Mouse (Mus musculus) forebrain, embryonic 13.5 days (tissue): ENCODE measurements around the gene Ksr2. TPM values are rescaled to one million over a fixed set of nuclear protein-coding genes. Genes with fewer than 3 reads are reported as not detected.

Source experiments
- ATAC-seq: fragments of 200-750 bp; cut with Nextera tagmentation; 2 replicates; pipeline ENCODE4 v1.8.0; 2017
- H3K27ac ChIP-seq: fragments of 300-500 bp; sonication (generic); 2 replicates; pipeline ENCODE4 v1.5.1; 2015; ENCODE audit warnings: inconsistent platforms, mild to moderate bottlenecking, moderate library complexity
- H3K27me3 ChIP-seq: fragments of 300-500 bp; sonication (generic); 2 replicates; pipeline ENCODE4 v1.6.1; 2015; ENCODE audit warnings: mild to moderate bottlenecking, inconsistent platforms
- H3K36me3 ChIP-seq: fragments of 300-500 bp; sonication (generic); 2 replicates; pipeline ENCODE4 v1.6.1; 2015; ENCODE audit warnings: mild to moderate bottlenecking, inconsistent platforms; ENCODE audit not compliant: poor library complexity, severe bottlenecking
- H3K4me1 ChIP-seq: fragments of 300-500 bp; sonication (generic); 2 replicates; pipeline ENCODE4 v1.6.1; 2015; ENCODE audit warnings: inconsistent platforms
- H3K4me2 ChIP-seq: fragments of 300-500 bp; sonication (generic); 2 replicates; pipeline ENCODE4 v1.6.1; 2015; ENCODE audit warnings: inconsistent platforms, mild to moderate bottlenecking, moderate library complexity
- H3K4me3 ChIP-seq: fragments of 300-500 bp; sonication (generic); 2 replicates; pipeline ENCODE4 v1.5.1; 2015; ENCODE audit warnings: mild to moderate bottlenecking, inconsistent platforms
- H3K9ac ChIP-seq: fragments of 300-500 bp; sonication (generic); 2 replicates; pipeline ENCODE4 v1.6.1; 2015; ENCODE audit warnings: mild to moderate bottlenecking, inconsistent platforms
- H3K9me3 ChIP-seq: fragments of 300-500 bp; sonication (generic); replicated peaks from 2 replicates; pipeline ENCODE4 v1.6.1; 2016; ENCODE audit warnings: inconsistent platforms
- WGBS: fragments of 180-500 bp; shearing (Covaris S2); methylation state at CpG from one replicate; pipeline ENCODE4 v1.1.7; 2015; 5-methylcytosine and 5-hydroxymethylcytosine counted together
- polyA plus RNA-seq: library from polyadenylated mRNA; unstranded; fragments of >200 nt; fragmentation: Nextera tagmentation; extraction: Ambion mirVana; gene quantifications from 2 replicates; pipeline ENCODE4 v1.2.1, GENCODE M21; 2015

Gene Ksr2
- polyA plus RNA-seq, 1 experiment from 2014 or later, result 2.5 TPM

DNA sequence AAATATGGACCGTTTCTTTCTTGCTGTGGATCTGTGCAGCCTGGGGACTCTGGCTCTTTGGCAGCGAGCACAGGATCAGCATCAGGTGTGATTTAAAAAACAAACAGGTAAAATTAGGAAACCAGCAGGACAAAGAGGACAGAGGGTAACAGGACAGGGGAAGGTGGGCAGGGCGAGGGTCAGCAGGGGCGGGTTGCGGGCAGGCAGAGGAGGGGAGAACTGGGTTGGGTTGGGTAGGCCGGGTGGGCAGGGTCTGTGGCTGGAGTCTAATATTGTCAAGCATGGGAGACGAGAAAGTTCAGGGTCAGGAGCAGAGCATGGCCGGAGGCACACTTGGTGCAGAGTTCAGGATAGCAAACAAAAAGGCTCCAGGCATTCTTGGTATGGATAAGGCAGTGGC, 43.8 kb downstream of the Ksr2 start:
- H3K4me1 ChIP-seq, result no peaks in the 10 kb centered on the region
- no peak overlapping the region for H3K4me3 ChIP-seq
- H3K9ac ChIP-seq, result no peak overlapping the region
- no peaks in the 10 kb centered on the region for H3K36me3 ChIP-seq
- WGBS, result 85% methylated on average over 8 of the region's 8 CpGs
- H3K27me3 ChIP-seq, result no peaks in the 10 kb centered on the region
- ATAC-seq, result no peak
- no peak overlapping the region for H3K27ac ChIP-seq
- H3K4me2 ChIP-seq, result no peak overlapping the region
- H3K9me3 ChIP-seq, result no peaks in the 10 kb centered on the region

DNA sequence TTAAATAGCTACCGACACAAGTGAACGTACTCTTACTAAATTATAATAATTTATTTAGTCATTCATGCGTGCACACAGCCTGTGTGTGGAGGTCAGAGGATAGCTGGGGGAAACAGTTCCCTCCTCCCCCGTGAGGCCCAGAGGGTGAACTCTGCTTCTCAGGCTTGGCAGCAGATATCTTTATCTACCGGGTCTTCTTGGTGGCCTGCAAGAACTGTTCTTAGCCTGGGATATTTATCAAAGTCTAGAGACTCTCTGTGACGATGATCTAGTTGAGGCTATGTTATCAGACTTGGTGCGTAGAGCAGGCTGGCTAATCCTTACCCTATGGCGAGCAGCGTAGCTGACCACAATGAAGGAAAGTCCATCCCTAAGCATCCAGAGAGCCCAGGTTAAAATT, 45.1 kb downstream of the Ksr2 start:
- Histone ChIP-seq H3K4me1 (no peaks in the 10 kb centered on the region), H3K27ac (no peak overlapping the region), H3K4me3 (no peak overlapping the region), H3K4me2 (no peak overlapping the region), H3K9me3 (no peaks in the 10 kb centered on the region), H3K9ac (no peak overlapping the region), H3K36me3 (no peaks in the 10 kb centered on the region), H3K27me3 (no peaks in the 10 kb centered on the region)
- 89% methylated on average over 9 of the region's 9 CpGs for WGBS
- ATAC-seq, result no peak

DNA sequence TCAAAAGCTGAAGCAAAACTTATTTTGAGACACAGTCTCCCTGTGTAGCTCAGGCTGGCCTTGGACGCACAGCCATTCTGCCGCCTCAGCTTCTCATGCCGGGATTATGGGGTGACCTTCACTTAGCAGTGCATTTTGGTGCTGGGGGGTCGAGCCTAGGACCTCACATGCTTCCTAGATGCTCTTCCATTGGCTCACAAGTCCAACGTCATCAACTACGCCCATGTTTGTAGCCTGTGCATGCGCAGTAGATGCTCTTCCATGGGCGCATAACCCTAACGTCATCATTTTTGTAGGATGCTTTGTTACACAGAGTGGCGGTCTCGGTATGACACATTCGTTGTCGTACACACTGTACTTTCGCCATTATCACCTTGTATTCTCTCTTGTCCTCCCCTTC, 46.5 kb downstream of the Ksr2 start:
- 95% methylated on average over 14 of the region's 14 CpGs for WGBS
- Histone ChIP-seq H3K9me3 (no peaks in the 10 kb centered on the region), H3K4me2 (no peak overlapping the region), H3K36me3 (no peaks in the 10 kb centered on the region), H3K27ac (no peak overlapping the region), H3K27me3 (no peaks in the 10 kb centered on the region), H3K4me1 (no peaks in the 10 kb centered on the region), H3K9ac (no peak overlapping the region), H3K4me3 (no peak overlapping the region)
- ATAC-seq, result no peak

DNA sequence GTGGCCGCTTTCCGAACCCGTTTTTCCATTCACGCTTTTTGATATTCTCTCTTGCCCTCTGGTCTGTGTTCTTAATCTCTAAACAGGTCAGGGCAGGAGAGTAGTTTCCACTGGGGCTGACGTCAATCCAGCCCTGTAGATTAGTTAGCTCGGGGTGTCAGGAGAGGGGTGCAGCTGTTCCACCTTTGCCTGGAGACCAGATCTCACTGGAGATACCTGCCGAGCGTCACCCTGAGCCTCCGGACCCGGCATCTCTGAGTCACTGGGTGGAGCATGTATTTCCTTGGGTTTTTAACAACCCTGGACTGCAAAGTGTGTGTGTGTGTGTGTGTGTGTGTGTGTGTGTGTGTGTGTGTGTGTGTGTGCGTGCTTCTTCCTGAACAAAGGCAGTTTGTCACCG, 53.3 kb downstream of the Ksr2 start:
- Histone ChIP-seq H3K4me2 (no peak overlapping the region), H3K27ac (no peak overlapping the region), H3K9ac (no peak overlapping the region), H3K9me3 (no peaks in the 10 kb centered on the region), H3K4me3 (no peak overlapping the region), H3K4me1 (no peaks in the 10 kb centered on the region), H3K27me3 (no peaks in the 10 kb centered on the region), H3K36me3 (no peaks in the 10 kb centered on the region)
- WGBS, result 88% methylated on average over 12 of the region's 12 CpGs
- no peak for ATAC-seq

DNA sequence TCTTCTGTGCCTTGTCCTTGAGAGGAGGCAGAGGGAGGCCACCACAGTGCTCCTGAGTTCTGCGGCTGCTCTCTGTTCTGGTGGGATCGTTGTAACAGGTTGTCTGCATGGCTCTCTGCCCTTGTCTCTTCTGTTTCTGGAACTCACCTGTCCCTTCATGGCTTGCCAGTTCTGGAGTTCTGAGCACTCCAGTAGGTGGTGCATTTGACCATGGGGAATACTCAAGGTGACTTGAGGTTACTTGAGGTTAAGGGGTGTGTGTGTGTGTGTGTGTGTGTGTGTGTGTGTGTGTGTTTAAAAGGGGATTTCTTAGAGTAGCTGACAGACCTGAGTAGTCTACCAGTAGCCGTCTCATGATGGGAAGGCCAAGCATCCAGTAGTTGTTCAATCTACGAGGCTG, 55.2 kb downstream of the Ksr2 start:
- H3K4me2 ChIP-seq, result no peak overlapping the region
- no peak overlapping the region for H3K4me3 ChIP-seq
- H3K9ac ChIP-seq, result no peak overlapping the region
- no peak for ATAC-seq
- no peak overlapping the region for H3K27ac ChIP-seq
- H3K9me3 ChIP-seq, result no peaks in the 10 kb centered on the region
- H3K36me3 ChIP-seq, result no peaks in the 10 kb centered on the region
- H3K27me3 ChIP-seq, result no peaks in the 10 kb centered on the region
- WGBS, result 92% methylated on average over 4 of the region's 4 CpGs
- no peaks in the 10 kb centered on the region for H3K4me1 ChIP-seq

DNA sequence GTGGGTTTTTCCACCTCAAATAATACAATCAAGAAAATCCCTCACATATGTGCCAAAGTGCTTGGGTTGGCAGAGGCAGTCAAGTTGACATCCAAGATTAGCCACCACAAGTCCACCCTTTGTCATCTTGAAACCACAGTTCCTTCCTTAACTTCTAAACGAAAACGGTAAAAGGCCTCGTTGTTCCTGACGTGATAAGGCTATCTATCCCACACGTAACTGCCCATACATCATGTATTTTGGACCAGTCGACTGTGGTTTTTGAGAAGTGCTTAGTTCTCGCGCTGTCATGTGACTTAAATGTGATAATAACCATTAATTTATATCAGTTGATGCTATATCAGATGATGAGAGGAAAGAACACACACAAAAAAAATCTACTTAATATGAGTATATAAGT, 55.8 kb downstream of the Ksr2 start:
- ATAC-seq, result no peak
- no peaks in the 10 kb centered on the region for H3K9me3 ChIP-seq
- 92% methylated on average over 8 of the region's 8 CpGs for WGBS

DNA sequence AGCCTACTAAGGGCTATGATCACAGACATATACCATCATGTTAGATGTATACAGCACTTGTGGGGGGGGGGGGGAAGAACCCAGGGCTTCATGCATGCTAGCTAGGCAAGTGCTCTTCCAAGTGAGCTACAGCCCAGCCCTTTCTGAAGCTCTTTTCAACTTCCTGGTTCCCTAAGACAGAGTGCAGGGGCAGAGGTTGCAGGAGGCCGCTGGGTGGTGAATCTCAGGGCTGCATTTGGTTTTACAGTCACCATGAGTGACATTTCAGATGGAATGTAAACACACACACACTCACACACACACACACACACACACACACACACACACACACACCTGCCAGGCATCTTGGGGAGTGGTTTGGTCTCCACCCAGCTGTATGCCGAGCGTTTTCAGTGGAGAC, 67.4 kb downstream of the Ksr2 start:
- Histone ChIP-seq H3K4me1 (no peaks in the 10 kb centered on the region), H3K27me3 (no peaks in the 10 kb centered on the region), H3K4me3 (no peak overlapping the region), H3K27ac (no peak overlapping the region), H3K9me3 (no peaks in the 10 kb centered on the region), H3K4me2 (no peak overlapping the region), H3K9ac (no peak overlapping the region), H3K36me3 (no peaks in the 10 kb centered on the region)
- WGBS, result 69% methylated on average over 3 of the region's 3 CpGs
- no peak for ATAC-seq

More for the DNA sequence above, 55.8 kb downstream of the Ksr2 start:
- no peaks in the 10 kb centered on the region for H3K36me3 ChIP-seq
- no peak overlapping the region for H3K4me2 ChIP-seq
- H3K27me3 ChIP-seq, result no peaks in the 10 kb centered on the region
- no peak overlapping the region for H3K4me3 ChIP-seq
- H3K9ac ChIP-seq, result no peak overlapping the region
- no peaks in the 10 kb centered on the region for H3K4me1 ChIP-seq
- H3K27ac ChIP-seq, result no peak overlapping the region

DNA sequence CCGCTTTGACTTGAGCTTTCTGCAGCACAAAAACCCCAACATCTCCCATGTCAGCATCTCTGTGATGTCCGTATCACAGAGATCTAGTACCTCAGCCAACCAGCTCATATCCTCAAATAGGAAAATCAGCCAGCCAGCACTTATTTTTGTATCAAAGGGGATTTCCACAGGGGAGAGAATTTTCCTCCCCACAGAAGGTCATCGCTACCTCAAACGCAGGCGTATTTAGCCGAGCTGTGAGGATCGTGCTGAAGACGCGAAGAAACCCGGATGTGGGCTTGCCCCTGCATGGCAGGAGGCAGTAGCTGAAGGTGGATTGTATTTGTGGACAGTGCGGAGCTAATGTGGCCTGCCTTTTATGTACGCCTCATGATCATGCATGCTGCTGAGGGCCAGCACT, 67.8 kb downstream of the Ksr2 start:
- H3K27me3 ChIP-seq, result no peaks in the 10 kb centered on the region
- no peaks in the 10 kb centered on the region for H3K36me3 ChIP-seq
- H3K9me3 ChIP-seq, result no peaks in the 10 kb centered on the region
- no peak overlapping the region for H3K27ac ChIP-seq
- H3K4me2 ChIP-seq, result no peak overlapping the region
- no peaks in the 10 kb centered on the region for H3K4me1 ChIP-seq
- no peak overlapping the region for H3K4me3 ChIP-seq
- H3K9ac ChIP-seq, result no peak overlapping the region
- 66% methylated on average over 12 of the region's 12 CpGs for WGBS
- no peak for ATAC-seq

DNA sequence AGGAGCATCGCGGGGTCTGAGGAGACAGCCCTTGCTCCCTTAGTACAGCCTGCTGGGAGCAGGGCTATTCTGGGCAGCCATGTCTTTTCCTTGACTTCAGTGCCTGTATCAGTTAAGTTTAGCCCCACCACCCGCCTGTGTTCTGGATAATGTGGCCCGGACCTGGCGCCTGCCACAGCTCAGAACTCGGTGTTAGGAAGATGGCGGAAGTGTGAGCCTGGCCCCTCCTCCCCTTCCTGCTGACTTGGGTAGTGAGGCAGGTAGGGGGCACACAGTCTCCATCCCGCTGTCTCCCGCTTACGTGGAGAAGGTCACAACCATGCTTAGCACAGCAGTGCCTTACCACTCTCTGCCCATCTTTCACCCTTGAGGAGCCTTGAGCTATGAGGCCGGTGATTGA, 68.2 kb downstream of the Ksr2 start:
- no peak overlapping the region for H3K4me2 ChIP-seq
- no peak for ATAC-seq
- no peak overlapping the region for H3K4me3 ChIP-seq
- H3K27me3 ChIP-seq, result no peaks in the 10 kb centered on the region
- H3K27ac ChIP-seq, result no peak overlapping the region
- no peaks in the 10 kb centered on the region for H3K36me3 ChIP-seq
- H3K9me3 ChIP-seq, result no peaks in the 10 kb centered on the region
- 85% methylated on average over 11 of the region's 11 CpGs for WGBS
- H3K9ac ChIP-seq, result no peak overlapping the region
- H3K4me1 ChIP-seq, result no peaks in the 10 kb centered on the region

DNA sequence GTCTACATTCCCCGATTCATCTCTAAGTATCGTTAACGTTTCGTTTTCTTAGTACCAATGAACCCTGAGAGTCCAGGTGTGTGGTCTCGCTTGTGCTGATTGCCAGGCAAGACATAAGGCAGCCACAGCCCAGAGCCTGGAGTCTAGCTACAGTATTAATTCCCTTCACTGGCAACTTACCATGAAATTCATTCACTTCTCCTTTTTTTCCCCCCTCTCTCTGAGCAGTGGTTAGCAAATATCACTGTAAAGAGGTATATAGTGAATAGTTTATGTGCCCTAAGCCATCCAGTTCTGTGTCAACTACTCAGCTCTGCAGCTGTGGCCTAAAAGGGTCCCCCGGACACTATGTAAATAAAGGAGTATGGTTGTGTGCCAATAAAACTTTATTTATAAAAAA, 71.6 kb downstream of the Ksr2 start:
- WGBS, result 78% methylated on average over 6 of the region's 6 CpGs
- no peak overlapping the region for H3K9ac ChIP-seq
- H3K27me3 ChIP-seq, result no peaks in the 10 kb centered on the region
- no peak overlapping the region for H3K4me2 ChIP-seq
- no peaks in the 10 kb centered on the region for H3K9me3 ChIP-seq
- no peaks in the 10 kb centered on the region for H3K36me3 ChIP-seq
- ATAC-seq, result no peak
- no peaks in the 10 kb centered on the region for H3K4me1 ChIP-seq
- no peak overlapping the region for H3K27ac ChIP-seq
- H3K4me3 ChIP-seq, result no peak overlapping the region

DNA sequence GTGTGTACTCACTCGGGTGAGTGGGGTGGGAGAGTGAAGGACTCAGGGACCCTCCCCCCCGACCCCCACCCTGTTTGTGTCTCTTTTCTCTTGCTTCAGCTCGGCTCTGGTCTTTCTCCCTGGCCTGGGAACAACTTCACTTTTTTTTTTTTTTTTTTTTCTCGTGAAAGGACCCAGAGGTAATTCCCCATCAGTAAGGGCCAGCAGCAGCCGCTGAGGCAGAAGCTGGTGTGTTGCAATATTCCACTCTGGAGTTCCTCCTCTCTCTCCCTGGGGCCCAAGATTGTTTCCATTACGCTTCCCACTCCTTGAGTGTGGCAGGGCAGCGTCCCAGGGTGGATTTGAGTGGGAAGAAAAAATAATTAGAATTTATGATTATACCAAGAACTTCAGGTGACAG, 72.3 kb downstream of the Ksr2 start:
- Histone ChIP-seq H3K4me1 (no peaks in the 10 kb centered on the region), H3K9ac (no peak overlapping the region), H3K4me2 (no peak overlapping the region), H3K9me3 (no peaks in the 10 kb centered on the region), H3K27me3 (no peaks in the 10 kb centered on the region), H3K4me3 (no peak overlapping the region), H3K27ac (no peak overlapping the region), H3K36me3 (no peaks in the 10 kb centered on the region)
- 72% methylated on average over 7 of the region's 7 CpGs for WGBS
- no peak for ATAC-seq

DNA sequence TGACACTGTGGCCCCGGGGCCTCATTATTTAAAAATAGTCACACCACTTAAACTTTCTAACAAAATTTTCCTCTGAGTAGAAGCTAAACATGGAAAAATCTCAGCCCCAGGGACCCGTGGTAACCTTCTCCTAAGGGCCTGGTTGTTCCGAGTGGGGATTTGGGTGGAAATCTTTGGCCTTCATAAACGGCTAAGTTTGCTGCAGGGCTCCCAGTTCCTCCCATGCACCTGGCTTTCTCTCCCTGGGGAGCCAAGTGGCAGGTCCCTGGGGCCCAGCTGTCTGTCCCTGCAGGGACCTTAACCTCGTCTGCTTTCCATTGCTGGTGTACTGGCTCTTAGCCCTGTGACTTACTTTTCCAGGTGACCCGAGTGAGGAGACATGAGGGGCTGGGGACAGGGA, 74.4 kb downstream of the Ksr2 start:
- H3K4me2 ChIP-seq, result no peak overlapping the region
- no peak overlapping the region for H3K9ac ChIP-seq
- no peaks in the 10 kb centered on the region for H3K27me3 ChIP-seq
- H3K4me1 ChIP-seq, result peaks cover 9% of the 10 kb centered on the region
- no peak overlapping the region for H3K27ac ChIP-seq
- 86% methylated on average over 6 of the region's 6 CpGs for WGBS
- no peaks in the 10 kb centered on the region for H3K9me3 ChIP-seq
- ATAC-seq, result no peak
- H3K4me3 ChIP-seq, result no peak overlapping the region
- no peaks in the 10 kb centered on the region for H3K36me3 ChIP-seq

DNA sequence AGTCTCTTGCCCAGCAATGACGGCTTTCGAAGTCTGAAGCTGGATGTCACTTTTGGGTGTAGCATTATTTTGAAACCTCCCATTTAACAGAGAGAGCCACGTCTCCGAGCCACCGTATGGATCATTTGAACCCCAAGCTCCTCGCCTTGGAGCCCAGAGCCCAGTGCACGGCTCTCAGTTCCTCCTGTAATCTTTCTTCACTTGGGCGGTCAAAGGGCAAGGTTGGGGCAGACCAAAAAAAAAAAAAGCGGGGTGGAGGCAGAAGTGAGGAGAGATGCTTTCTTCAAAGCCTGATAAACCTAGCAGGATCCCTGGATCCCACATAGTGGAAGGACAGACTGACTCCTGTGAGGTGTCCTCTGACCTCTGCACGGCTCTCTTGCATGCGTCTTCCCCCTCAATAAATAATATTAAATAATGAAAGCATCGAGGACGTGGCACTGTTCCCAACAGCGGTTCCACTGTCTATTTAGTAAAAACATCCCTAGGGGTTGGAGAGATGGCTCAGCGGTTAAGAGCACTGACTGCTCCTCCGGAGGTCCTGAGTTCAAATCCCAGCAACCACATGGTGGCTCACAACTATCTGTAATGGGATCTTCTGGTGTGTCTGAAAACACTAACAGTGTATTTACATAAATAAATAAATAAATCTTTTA, 75.0 kb downstream of the Ksr2 start:
- 94% methylated on average over 16 of the region's 16 CpGs for WGBS
- Histone ChIP-seq H3K4me2 (no peak overlapping the region), H3K9ac (no peak overlapping the region), H3K4me1 (peaks cover 15% of the 10 kb centered on the region), H3K9me3 (no peaks in the 10 kb centered on the region), H3K27ac (no peak overlapping the region), H3K4me3 (no peak overlapping the region), H3K27me3 (no peaks in the 10 kb centered on the region), H3K36me3 (no peaks in the 10 kb centered on the region)
- no peak for ATAC-seq
